ENCODE assay signal across 30 mouse cellular contexts in the genomic region with DNA sequence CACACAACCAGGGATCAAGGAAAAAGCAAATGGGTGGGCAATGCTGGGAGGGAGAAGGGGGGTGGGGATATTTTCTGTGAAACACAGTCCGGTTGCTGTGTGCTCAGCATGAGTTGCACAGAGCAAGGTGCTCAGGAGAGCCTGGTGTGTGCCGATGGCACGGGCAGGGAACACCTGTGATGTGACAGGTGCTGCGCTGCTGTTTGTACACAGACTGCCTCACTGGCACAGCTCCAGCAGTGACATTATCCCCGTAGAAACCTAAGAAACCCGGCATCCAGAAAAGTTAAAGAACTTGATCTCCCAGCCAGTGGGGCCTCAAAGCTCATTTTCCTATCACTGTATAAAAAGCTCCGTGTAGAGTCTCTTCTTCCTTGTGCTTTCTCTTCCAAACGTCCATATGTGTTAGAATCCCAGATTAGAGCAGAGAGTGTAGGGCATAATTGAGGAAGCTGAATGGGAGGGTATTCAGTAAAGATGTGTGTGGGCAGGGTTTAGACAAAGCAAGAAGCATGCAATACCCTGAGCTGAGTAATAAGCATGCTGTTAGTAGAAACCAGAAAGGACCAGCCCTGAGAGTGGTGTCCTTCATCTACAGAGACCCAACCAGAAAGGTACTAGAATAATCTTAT. TPM values are rescaled to one million over a fixed set of nuclear protein-coding genes. Genes with fewer than 3 reads are reported as not detected.
DNase-seq lines count a peak whose midpoint lies in the region; ATAC-seq and TF ChIP-seq lines count a peak whose summit lies in the region.
"Had no signal": no experiment of that assay in that cellular context is flagged by ENCODE, and none has a peak within 500 bp of the region (broad histone marks: within the 10 kb centered on the region; RNA-seq: fewer than 3 reads in every experiment).

No protein-coding gene starts in this region.

- H3K4me1 ChIP-seq in cerebellum, adult 2 months (ENCODE audit: control insufficient read depth, insufficient read depth, low read length): no peaks in the 10 kb centered on the region
- no peaks in the 10 kb centered on the region for H3K4me1 ChIP-seq in intestine, embryonic 15.5 days (replicated peaks)
- H3K4me1 ChIP-seq: hindbrain, embryonic 12.5 days; midbrain, embryonic 15.5 days had no signal

- no peak overlapping the region for H3K9ac ChIP-seq in intestine, embryonic 15.5 days
- H3K9ac ChIP-seq: heart, embryonic 15.5 days; hindbrain, embryonic 12.5 days; liver, embryonic 15.5 days; lung, embryonic 14.5 days; midbrain, embryonic 15.5 days had no signal

- no peak overlapping the region for H3K4me2 ChIP-seq in intestine, embryonic 15.5 days (replicated peaks)
- H3K4me2 ChIP-seq: heart, embryonic 15.5 days; hindbrain, embryonic 12.5 days; liver, embryonic 15.5 days; lung, embryonic 14.5 days; midbrain, embryonic 15.5 days had no signal

- 30% methylated on average over 8 of the region's 8 CpGs for WGBS in cerebellum, adult 2 months
- 61% methylated on average over 8 of the region's 8 CpGs for WGBS in intestine, embryonic 15.5 days

- no peak for TF ChIP-seq CTCF in cerebellum, adult 2 months (IDR thresholded peaks at IDR 0.05; ENCODE audit: borderline replicate concordance, insufficient read depth, low read depth, low read length)

- no peak overlapping the region for H3K4me3 ChIP-seq in cerebellum, adult 2 months (replicated peaks; ENCODE audit: insufficient read depth, low read depth, low read length)
- no peak overlapping the region for H3K4me3 ChIP-seq in intestine, embryonic 15.5 days (replicated peaks)
- H3K4me3 ChIP-seq: heart, embryonic 10.5 days; heart, embryonic 15.5 days; hindbrain, embryonic 12.5 days; liver, embryonic 15.5 days; midbrain, embryonic 10.5 days; midbrain, embryonic 15.5 days had no signal

- peak; percentile 23 to 29 for DNase-seq in cerebellum, postnatal 14 days
- DNase-seq in cerebellum, adult 2 months: no peak
- DNase-seq in right cerebral cortex, postnatal 14 days: peak; percentile 26
- no peak for DNase-seq in right cerebral cortex, postnatal 25 days
- no peak for DNase-seq in lung, postnatal 36 days
- no peak for DNase-seq in kidney, postnatal 4 days
- DNase-seq: adrenal gland, postnatal 25 days; cerebellum, adult 9-10 months; embryo, embryonic 11 days; kidney, adult 18-20 months; kidney, postnatal 36 days; lung, embryonic 14.5 days; lung, postnatal 14 days; right cerebral cortex, postnatal 4 days; thymus, adult 18-20 months; thymus, postnatal 25 days had no signal

- ATAC-seq in intestine, embryonic 15.5 days: peak; percentile 66
- ATAC-seq: forebrain, embryonic 14.5 days; midbrain, embryonic 15.5 days had no signal

- peaks cover 5% of the 10 kb centered on the region for H3K36me3 ChIP-seq in intestine, embryonic 15.5 days

- TF ChIP-seq POLR2A in cerebellum, adult 2 months (IDR thresholded peaks at IDR 0.05; ENCODE audit: borderline replicate concordance, insufficient read depth, low read length): no peak

- H3K27me3 ChIP-seq in cerebellum, adult 2 months (ENCODE audit: control insufficient read depth, insufficient read depth, low read length): no peaks in the 10 kb centered on the region
- no peaks in the 10 kb centered on the region for H3K27me3 ChIP-seq in intestine, embryonic 15.5 days (replicated peaks)
- H3K27me3 ChIP-seq: heart, embryonic 15.5 days; hindbrain, embryonic 12.5 days; liver, embryonic 15.5 days; midbrain, embryonic 15.5 days had no signal

- no peak overlapping the region for H3K27ac ChIP-seq in cerebellum, adult 2 months (ENCODE audit: insufficient read depth, low read length)
- H3K27ac ChIP-seq in intestine, embryonic 15.5 days: no peak overlapping the region
- H3K27ac ChIP-seq: heart, embryonic 10.5 days; heart, embryonic 15.5 days; hindbrain, embryonic 12.5 days; liver, embryonic 15.5 days; midbrain, embryonic 10.5 days; midbrain, embryonic 15.5 days; stomach, postnatal 0 days had no signal

- H3K9me3 ChIP-seq in intestine, embryonic 15.5 days: no peaks in the 10 kb centered on the region
- H3K9me3 ChIP-seq: heart, embryonic 10.5 days; heart, embryonic 15.5 days; hindbrain, embryonic 12.5 days; liver, embryonic 15.5 days; midbrain, embryonic 10.5 days; midbrain, embryonic 15.5 days had no signal

RNA-seq across cellular contexts. Expression of gene Slc39a2, which starts 4.0 kb away (rescaled TPM):
- polyA plus RNA-seq in cerebellum, adult 2 months (2012; rRNA removed): 13.8 and 15.0 TPM in 2 replicates
- polyA plus RNA-seq in intestine, embryonic 15.5 days (2015; fragmentation: Nextera tagmentation; extraction: Ambion mirVana): 0.96 and 1.0 TPM in 2 replicates

RNA-seq across cellular contexts. Expression of gene Mettl17, which starts 12.0 kb away (rescaled TPM):
- polyA plus RNA-seq in cerebellum, adult 2 months (2012; rRNA removed): 52.5 and 55.4 TPM in 2 replicates
- polyA plus RNA-seq in intestine, embryonic 15.5 days (2015; fragmentation: Nextera tagmentation; extraction: Ambion mirVana): 45.4 and 45.5 TPM in 2 replicates

RNA-seq across cellular contexts. Expression of gene Ndrg2, which starts 17.3 kb away (rescaled TPM):
- 997 and 1,033 TPM in 2 replicates for polyA plus RNA-seq in cerebellum, adult 2 months (2012; rRNA removed)
- 52.2 and 60.1 TPM in 2 replicates for polyA plus RNA-seq in intestine, embryonic 15.5 days (2015; fragmentation: Nextera tagmentation; extraction: Ambion mirVana)

RNA-seq across cellular contexts. Expression of gene Tppp2, which starts 21.6 kb away (rescaled TPM):
- not detected in 2 replicates for polyA plus RNA-seq in cerebellum, adult 2 months (2012; rRNA removed)
- not detected in 2 replicates for polyA plus RNA-seq in intestine, embryonic 15.5 days (2015; fragmentation: Nextera tagmentation; extraction: Ambion mirVana)
- polyA plus RNA-seq: brain, embryonic 14.5 days; forebrain, embryonic 14.5 days; heart, embryonic 10.5 days; heart, embryonic 15.5 days; hindbrain, embryonic 12.5 days; kidney, embryonic 16.5 days; limb, embryonic 11.5 days; liver, adult 2 months; liver, embryonic 15.5 days; lung, embryonic 14.5 days; midbrain, embryonic 10.5 days; midbrain, embryonic 15.5 days; spleen, adult 2 months; stomach, postnatal 0 days had no signal

RNA-seq across cellular contexts. Expression of gene Rnase13, which starts 25.9 kb away (rescaled TPM):
- 0.10 TPM in 1 of 2 replicates, not detected in the other for polyA plus RNA-seq in cerebellum, adult 2 months (2012; rRNA removed)
- not detected in 2 replicates for polyA plus RNA-seq in intestine, embryonic 15.5 days (2015; fragmentation: Nextera tagmentation; extraction: Ambion mirVana)
- polyA plus RNA-seq: brain, embryonic 14.5 days; forebrain, embryonic 14.5 days; heart, embryonic 10.5 days; heart, embryonic 15.5 days; hindbrain, embryonic 12.5 days; kidney, embryonic 16.5 days; limb, embryonic 11.5 days; liver, embryonic 15.5 days; lung, embryonic 14.5 days; midbrain, embryonic 10.5 days; midbrain, embryonic 15.5 days; spleen, adult 2 months; stomach, postnatal 0 days had no signal

Comparison
In these comparisons a context has a peak if more than half of its experiments do, and no peak if none do; other contexts are left out.
1. DNase-seq: peak in cerebellum, postnatal 14 days (2 of 2) and right cerebral cortex, postnatal 14 days (single experiment); none in cerebellum, adult 2 months (0 of 2), right cerebral cortex, postnatal 25 days (single experiment), lung, postnatal 36 days (single experiment) and kidney, postnatal 4 days (0 of 2).
2. RNA of gene Ndrg2, which starts 17.3 kb away (polyA plus RNA-seq): 997 to 1,033 TPM in cerebellum, adult 2 months; 52.2 to 60.1 TPM in intestine, embryonic 15.5 days; every median in the first group is over 10 times any median in the second.